Mouse (Mus musculus): ENCODE results near the gene Ap2b1.
"Not testable (repeated sequence)": the region's sequence is repeated elsewhere in the genome, so short reads cannot be mapped to it uniquely, and the experiment has no call there.

The Ap2b1 gene

GRCm38 (mm10) chr11:83298225-83299195 is at the start of gene Ap2b1:
TSS of gene Ap2b1 (plus strand) at chr11:83299024.
- DNase-seq (ENCODE audit: low read depth, low spot score), result peak; percentile 95

DNA sequence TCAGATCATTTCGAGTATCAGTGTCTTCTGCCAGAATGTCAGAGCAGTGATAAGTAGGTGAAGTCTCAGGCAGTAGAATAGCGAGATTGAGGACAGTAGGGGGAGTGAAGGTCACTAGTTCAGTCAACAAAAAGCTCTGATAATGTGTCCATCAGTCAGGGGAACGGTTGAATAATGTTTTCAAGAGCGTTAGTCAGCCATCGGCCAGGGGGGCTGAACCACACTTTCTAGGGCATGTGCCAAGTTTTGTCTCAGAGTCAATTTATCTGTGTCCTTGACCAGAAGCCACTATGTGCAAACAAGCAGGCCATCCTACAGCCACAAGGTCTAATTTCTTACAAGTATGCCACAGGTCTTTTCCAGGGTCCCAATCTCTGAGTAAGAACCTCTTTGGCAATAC is 41.6 kb upstream of the Ap2b1 start:
- DNase-seq (ENCODE audit: low read depth, low spot score), result not testable (repeated sequence)

DNA sequence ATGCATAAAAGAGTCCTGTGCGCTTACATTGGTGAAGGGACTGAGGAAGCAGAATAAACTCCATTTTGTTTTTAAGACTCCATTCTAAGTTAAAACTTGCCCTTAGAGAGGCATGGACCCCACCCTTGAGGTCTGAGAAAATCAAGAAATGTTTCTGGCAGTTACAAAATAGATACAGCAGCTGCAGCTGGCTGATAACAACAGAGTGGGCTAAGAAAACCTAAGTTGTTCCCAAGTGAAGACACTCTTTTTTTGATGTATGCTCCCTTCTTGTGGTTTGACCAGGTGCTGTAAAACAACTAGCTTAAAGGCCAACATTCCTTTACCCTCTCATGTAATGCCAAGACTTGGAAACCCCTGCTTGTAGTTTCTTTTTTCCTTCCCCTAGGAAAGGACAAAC is 36.2 kb upstream of the Ap2b1 start:
- DNase-seq (ENCODE audit: low read depth, low spot score), result no peak

GRCm38 (mm10) chr11:83263146-83263545 is 35.7 kb upstream of the Ap2b1 start:
- peak; percentile 9 for DNase-seq (ENCODE audit: low read depth, low spot score)

DNA sequence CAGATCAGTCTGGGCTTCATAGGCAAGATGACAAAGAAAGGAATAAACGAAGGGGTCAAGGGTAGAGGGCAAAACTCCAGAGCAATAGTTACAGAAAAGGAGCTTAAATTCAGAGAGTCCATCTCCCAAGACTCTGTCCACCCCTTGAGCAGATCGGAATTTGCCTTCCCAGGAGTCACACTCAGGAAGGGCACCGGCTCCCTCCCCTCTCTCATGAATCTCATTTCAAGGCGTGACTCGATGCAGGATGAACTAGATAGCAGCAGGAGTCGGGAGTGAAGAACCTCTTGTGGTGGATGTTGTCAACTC is 28.0 kb upstream of the Ap2b1 start:
- no peak for DNase-seq (ENCODE audit: low read depth, low spot score)

DNA sequence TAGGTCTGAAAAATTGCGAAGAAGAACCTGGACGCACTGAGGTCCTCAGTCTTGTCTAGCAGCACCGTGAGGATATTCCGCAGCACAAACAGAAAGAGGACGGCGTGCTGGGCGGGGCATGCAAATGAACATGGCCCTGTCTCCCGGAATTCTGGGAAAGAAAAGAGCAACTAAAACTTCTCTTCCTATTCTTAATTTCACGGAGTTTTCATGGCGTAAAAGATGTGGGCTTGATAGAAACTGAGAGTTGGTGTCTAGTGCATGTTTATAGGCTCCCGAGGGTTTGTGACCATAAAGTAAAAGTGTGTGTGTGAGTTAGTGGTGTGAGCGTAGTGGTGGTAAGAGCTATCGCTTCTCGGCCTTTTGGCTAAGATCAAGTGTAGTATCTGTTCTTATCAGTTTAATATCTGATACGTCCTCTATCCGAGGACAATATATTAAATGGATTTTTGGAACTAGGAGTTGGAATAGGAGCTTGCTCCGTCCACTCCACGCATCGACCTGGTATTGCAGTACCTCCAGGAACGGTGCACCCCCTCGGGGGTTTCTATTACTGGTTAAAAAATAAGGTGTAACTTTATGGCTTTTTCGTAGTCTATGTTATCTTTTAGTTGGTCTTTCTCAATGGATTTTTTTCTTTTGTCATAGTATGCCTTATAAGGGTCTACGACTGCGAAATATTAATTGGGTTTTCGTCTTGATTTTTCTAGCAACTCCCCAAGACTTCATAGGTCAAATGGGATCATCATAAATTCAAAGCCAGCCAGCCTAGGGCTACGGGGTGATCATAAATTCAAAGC is 27.5 kb upstream of the Ap2b1 start:
- DNase-seq (ENCODE audit: low read depth, low spot score), result peak; percentile 91

DNA sequence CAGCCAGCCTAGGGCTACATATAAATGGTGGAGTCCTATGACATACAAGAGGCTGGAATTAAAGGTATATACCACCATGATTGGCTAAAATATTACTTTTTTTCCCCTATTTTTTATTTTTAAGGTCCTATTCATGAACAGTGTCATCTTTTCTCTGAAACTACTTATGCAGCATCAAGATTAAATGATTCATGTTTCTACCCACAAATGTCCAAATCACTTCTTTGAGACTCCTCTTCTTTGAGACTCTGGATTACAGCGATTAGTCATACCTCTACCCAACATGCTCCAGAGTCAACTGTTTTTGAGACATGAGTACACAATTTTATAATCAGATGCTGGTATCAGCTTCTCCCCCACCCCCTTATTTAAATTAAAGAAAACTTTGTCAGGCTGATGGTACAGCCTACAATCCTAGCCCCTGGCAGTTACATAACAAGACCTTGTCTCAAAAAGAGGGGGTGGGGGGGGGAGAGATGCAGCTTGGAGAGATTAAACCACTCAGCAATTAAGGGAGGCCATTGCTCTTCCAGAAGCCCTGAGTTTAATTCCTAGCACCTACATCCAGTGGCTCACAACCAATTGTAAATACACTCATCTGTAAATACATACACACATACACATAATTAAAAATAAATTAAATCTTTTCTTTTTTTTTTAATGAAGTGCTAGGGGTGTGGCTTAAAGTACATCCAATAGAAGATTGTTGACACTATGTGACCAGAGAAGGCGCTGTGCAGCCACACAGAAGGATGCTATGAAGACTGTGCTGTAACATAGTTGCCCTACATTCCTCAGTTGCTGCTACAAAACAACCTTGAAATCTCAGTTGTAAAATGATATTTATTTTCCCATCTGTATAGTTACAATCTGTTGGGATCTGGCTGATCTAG is 26.6 kb upstream of the Ap2b1 start:
- DNase-seq (ENCODE audit: low read depth, low spot score), result no peak

DNA sequence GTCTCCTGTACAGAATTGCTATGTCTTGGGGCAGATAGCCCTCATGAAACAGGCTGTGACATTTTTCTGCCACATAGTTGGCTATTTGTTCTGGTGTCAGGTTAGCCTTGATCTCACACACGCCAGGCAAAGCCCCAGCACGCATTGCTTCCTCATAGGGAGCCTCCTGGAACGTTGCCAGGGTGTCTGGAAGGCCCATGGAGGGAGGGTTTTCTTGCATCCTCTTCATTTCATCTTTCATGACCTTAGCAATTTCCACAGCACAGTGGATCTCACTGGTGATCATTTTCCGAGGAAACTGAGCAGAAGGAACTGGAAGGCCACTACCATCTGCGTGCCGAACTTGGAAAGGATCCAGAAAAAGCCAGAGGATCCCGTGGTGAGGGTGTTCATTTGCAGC is 22.6 kb upstream of the Ap2b1 start:
- no peak for DNase-seq (ENCODE audit: low read depth, low spot score)

GRCm38 (mm10) chr11:83279024-83279423 is 19.8 kb upstream of the Ap2b1 start:
- DNase-seq (ENCODE audit: low read depth, low spot score), result no peak

- no peak for DNase-seq (ENCODE audit: low read depth, low spot score)
Measured at GRCm38 (mm10) chr11:83279691-83280090, 19.1 kb upstream of the Ap2b1 start.

DNA sequence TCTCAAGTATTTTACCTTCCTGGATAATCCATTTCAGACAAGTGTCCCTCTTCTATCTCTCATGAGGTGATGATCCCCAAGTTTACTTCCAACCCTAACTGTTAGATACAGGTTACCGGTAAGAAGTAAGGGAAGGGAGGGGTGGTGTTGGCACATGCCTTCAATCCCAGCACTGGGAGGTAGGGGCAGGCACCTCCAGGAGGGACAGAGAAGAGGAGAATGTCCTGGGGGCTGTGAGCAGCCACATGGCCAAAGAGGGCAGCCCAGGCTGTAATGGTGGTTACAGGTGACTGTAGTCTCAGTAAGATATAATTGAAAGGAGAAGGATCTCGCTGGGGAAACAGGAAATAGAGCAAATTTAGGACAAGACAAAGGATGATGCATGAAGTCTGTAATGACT is 16.7 kb upstream of the Ap2b1 start:
- no peak for DNase-seq (ENCODE audit: low read depth, low spot score)

GRCm38 (mm10) chr11:83285627-83286026 is 13.2 kb upstream of the Ap2b1 start:
- no peak for DNase-seq (ENCODE audit: low read depth, low spot score)

DNA sequence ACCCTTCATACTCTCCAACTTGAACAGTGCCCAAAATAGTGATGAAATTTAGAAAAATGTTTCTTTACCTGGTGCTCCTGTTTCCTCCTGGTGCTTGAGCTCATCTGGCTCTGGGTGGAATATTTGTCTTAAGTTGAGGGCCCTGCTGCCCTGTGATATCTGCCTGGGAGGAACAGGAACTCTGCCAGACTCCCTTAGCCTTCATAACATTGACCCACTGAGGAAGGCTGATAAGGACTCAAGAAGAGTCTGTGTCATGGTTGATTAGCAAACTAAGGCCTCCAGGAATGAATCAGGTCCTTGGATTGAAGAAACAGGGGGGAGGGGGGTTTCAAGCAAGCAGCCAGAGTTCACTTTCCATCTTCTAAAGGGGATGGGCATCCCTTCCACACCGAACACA is 12.3 kb upstream of the Ap2b1 start, which contains the start of gene Slfn14:
Slfn14 (minus strand) TSS at position 161 of the 400 bp plus-strand sequence.
- no peak for DNase-seq (ENCODE audit: low read depth, low spot score)

DNA sequence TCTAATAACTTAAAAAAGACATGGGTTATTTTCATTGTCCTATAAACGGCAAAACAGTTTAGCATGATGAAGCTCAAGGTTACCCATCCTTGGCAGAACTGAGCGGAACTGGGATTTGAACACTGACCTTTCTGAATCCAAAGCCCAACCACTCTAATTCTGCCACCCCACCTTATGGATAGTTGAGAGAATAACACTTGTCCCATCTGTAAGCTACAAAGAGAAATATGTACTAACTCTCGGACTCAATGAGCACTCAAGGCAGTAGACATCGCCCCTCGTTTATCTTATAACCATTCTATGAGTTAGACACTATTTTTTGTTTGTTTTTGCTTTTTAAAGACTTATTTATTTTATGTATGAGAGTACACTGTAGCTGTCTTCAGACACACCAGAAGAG is 9.8 kb upstream of the Ap2b1 start:
- DNase-seq (ENCODE audit: low read depth, low spot score), result no peak

DNA sequence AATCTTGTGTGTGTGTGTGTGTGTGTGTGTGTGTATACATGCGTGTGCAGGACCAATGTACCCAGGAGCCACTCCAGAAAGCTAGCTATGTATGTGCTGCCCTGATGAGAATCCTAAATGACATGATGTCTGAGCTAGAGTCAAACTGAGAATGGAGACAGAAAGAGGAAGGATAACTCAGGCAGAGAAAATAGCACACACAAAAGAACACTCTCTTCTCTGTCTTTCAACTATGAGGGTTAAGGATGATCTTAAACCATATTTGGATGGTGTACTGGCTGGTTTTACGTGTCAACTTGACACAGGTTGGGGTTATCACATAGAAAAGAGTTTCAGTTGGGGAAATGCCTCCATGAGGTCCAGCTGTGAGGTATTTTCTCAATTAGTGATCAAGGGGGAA is 9.2 kb upstream of the Ap2b1 start:
- DNase-seq (ENCODE audit: low read depth, low spot score), result no peak

GRCm38 (mm10) chr11:83291375-83292250 is 7.2 kb upstream of the Ap2b1 start:
- peak; percentile 93 for DNase-seq (ENCODE audit: low read depth, low spot score)

DNA sequence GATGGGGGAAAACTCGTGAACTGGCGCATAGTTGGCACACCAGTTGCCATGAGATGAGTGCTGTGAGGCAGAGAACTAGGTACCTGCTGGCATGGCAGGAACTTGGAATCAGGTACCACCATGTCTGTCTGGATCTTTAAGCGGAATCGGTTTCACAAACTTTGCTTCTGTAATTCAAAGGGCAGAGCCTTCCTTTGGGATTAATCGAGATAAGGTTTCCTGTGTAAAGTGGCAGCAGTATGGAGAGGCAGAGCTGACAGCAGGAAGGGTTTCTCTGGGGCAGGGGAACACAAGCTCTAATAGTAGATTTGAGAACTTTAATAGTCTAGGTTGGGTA is 6.6 kb upstream of the Ap2b1 start:
- DNase-seq (ENCODE audit: low read depth, low spot score), result no peak

DNA sequence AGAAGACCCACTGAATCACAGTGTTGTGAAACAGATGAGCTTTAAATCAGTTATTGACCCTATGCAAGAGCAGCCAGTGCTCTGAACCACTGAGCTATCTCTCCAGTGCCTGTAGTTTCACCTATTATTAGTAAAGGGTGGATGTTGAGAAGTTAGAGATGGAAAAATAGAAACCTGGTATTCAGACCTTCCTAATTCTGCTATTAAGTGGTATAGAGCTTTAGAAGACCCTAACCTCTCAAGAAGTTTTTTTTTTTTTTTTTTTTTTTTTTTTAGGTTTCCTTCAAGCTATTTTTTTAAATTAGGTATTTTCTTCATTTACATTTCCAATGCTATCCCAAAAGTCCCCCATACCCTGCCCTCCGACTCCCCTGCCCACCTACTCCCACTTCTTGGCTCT is 5.6 kb upstream of the Ap2b1 start:
- no peak for DNase-seq (ENCODE audit: low read depth, low spot score)

DNA sequence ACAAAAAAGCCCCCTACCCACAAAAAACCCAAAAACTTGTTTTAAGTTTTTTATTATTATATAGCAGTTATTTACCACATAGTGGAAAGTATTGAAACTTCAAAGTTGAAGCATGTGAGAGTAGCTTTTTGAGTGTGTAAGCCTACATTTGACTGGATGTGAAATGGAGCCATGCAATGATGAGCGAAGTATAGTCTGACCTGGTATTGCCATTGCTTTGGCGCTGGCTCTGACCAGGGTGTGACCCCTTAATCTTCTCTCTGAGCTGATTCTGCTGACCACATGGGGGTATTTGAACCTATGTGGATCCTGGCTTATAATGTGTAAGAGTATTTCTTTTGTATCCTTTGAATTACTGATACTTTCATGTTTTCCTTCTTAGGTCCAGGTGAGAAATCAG is 4.7 kb upstream of the Ap2b1 start:
- no peak for DNase-seq (ENCODE audit: low read depth, low spot score)

GRCm38 (mm10) chr11:83297816-83298215 is 1.0 kb upstream of the Ap2b1 start:
- DNase-seq (ENCODE audit: low read depth, low spot score), result no peak

DNA sequence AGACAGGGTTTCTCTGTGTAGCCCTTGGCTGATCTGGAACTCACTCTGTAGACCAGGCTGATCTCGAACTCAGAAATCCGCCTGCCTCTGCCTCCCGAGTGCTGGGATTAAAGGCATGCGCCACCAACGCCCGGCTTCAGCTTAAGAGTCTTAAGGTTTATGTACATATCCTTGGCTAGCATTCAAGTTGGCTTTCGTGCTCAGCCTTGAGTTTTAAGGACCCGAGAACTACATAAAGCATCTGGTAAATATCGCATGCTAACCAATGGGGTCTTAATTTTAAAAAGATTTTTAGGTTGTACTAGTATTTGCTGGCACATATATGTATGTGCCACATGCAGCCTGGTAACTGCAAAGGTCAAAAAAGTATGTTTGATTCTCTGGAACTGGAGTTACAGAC is 900 bp downstream of the Ap2b1 start:
- DNase-seq (ENCODE audit: low read depth, low spot score), result no peak

All from forelimb bud, embryonic 11.5 days (tissue).